Mouse (Mus musculus) olfactory bulb, adult 2 months (tissue): ENCODE results near the gene Vasp.

Experiments
- CTCF ChIP-seq: fragments of 200-500 bp; IDR thresholded peaks from 2 replicates; pipeline ENCODE4 v1.5.1; 2012; ENCODE audit warnings: low read depth, mild to moderate bottlenecking, low read length, moderate library complexity; ENCODE audit not compliant: insufficient read depth
- POLR2A ChIP-seq: fragments of 200-500 bp; IDR thresholded peaks from 2 replicates; pipeline ENCODE4 v1.6.1; 2012; ENCODE audit warnings: mild to moderate bottlenecking, low read depth, low read length, moderate library complexity; ENCODE audit not compliant: insufficient read depth

GRCm38 (mm10) chr7:19308454-19309277 lies 37.0 kb upstream of the Vasp start:
- TF ChIP-seq CTCF: no peak
- peak; percentile 42; the same call in 1 of the 2 replicates for TF ChIP-seq POLR2A
